Mouse (Mus musculus): ENCODE results near the gene Ikbke. TPM values are rescaled to one million over a fixed set of nuclear protein-coding genes. Genes with fewer than 3 reads are reported as not detected.

The Ikbke gene
- 37.8 and 45.6 TPM in 2 replicates for total RNA-seq (2023)

DNA sequence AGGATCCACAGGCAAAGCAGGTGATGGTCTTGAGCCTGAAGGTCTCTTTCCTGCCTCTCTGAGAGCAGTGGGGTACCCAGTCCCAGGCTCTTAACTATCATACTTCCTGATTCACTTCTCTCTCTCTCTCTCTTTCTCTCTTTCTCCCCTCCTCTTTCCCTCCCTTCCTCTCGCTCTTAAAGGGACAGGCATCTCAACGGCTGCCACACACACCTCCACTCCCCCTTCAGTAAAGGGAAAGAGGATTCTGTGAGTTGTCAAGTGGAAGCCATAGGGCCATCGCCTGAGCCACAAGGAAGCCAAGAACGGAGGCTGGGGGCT is at the start of gene Ikbke:
Gene Ikbke, minus strand, starts transcription at position 151 of the 321 bp plus-strand sequence.

DNA sequence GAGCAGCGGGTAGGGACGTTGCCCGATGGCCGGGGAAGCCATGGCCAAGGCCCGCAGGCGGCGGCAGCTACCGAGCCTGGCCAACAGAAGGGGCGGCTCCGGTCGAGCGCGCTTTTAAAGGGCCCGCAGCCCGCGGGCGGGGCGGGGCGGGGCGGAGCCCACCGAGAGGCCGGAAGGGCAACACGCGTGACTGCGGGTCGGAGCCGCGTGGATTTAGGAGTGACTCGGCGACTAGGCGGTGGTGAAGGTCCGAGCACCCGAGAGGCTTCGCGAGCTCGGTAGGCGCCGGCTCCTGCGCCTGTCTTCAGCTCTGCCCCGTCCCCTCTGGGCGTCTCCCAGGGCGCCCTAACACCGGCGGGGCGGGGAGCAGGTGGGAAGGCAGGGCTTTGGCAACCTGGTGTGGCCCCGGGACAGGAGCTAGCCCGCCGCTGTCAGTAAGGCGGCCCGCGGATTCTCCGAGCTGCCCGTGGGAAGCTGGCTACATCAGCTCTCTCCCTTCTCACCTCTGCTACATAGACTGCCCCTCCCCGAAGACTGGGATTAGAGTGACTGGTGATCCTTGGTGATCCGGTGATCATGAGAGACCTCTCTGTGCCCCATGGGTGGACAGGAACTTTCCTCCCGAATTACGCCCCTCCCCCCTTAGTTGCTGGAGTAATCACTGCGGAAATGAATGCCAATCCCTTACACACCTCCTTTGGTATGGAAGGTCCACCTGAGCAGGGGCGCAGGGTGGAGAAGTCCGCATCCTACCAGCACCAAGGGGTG is 34.1 kb downstream of the Ikbke start, which contains the start of gene Rassf5:
Gene Rassf5, minus strand, starts transcription at position 170 of the 768 bp plus-strand sequence.

Other genes with a start within 250 kb of the Ikbke start
- gene Mapkapk2, start 181.8 kb downstream of the Ikbke start, total RNA-seq (2023) = 278 and 402 TPM in 2 replicates
- gene Dyrk3, start 141.3 kb downstream of the Ikbke start, total RNA-seq (2023) = 6.9 and 8.4 TPM in 2 replicates
- gene Eif2d, start 126.4 kb downstream of the Ikbke start, total RNA-seq (2023) = 14.0 and 15.9 TPM in 2 replicates
- 170 and 177 TPM in 2 replicates for gene Rassf5, start 34.3 kb downstream of the Ikbke start, total RNA-seq (2023)
- gene Srgap2, start 247.7 kb upstream of the Ikbke start, total RNA-seq (2023) = 56.2 and 91.2 TPM in 2 replicates
- 1.2 and 1.9 TPM in 2 replicates for gene Fam72a, start 248.3 kb upstream of the Ikbke start, total RNA-seq (2023)